Mouse (Mus musculus): ENCODE results near the gene Tkt. TPM values are rescaled to one million over a fixed set of nuclear protein-coding genes. Genes with fewer than 3 reads are reported as not detected.
"Not testable (repeated sequence)": the region's sequence is repeated elsewhere in the genome, so short reads cannot be mapped to it uniquely, and the experiment has no call there.

The Tkt gene
- polyA plus RNA-seq, 2 experiments from 2014 or later, result 231 to 349 TPM

DNA sequence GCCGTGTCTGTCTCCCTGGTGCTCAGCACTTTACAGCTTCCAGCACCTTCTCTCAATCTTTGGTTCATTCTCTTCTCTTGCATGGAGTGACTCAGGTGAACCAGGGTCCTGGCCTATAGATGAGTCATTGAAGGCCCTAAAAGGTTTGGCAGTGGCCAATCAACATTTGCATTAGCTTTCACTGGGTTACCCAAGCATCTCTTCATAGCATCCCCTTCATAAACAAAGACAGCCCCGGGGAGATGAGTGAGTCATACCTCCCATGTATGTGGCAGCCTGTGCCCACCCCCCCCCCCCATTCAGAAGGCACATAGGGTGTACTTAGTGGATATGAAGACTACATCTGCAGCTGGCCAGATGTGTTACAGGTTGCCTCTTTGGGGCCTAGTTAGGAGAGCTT is 8.5 kb downstream of the Tkt start:
- no peak for ATAC-seq

DNA sequence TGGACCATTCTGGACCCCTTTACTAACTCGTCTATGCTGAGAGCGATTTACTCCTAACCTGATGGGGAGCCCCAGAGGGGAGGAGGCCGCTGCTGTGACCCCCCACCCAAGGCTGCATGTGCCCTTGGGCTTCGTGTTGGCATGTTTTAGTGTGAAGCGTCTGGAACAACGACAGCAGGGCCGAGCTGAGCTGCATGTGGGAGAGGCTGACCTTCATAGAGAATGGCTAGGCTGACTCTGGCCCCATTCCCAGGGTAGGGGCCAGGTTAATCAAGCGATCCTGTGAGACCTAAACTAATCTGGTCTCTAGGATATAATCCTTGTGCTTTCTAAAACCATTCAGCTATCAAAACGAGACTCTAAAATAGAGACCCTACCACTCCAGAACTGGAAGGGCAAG is 9.6 kb downstream of the Tkt start:
- no peak for ATAC-seq

DNA sequence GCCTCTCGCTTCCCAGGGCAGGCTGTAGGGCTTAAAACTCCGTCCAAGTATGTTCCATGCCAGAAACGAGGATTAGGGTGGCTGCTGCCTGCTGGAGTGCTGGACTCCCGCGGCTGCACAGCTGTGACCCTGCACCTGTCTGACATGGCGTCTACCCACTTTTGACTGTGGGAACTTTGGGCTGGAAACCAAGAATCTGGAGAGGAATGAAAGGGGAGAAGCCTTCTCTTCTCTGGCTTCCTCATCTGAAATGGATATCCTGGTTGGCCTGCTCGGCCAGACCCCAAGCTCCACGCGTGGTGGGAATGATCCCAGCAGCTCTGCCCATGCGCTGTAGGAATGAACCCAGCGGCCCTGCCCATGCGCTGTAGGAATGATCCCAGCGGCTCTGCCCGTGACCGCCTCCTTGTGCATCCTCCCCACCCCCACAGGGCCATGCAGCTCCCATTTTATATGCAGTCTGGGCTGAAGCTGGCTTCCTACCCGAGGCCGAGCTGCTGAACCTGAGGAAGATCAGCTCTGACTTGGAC is 11.2 kb downstream of the Tkt start:
- no peak for ATAC-seq

DNA sequence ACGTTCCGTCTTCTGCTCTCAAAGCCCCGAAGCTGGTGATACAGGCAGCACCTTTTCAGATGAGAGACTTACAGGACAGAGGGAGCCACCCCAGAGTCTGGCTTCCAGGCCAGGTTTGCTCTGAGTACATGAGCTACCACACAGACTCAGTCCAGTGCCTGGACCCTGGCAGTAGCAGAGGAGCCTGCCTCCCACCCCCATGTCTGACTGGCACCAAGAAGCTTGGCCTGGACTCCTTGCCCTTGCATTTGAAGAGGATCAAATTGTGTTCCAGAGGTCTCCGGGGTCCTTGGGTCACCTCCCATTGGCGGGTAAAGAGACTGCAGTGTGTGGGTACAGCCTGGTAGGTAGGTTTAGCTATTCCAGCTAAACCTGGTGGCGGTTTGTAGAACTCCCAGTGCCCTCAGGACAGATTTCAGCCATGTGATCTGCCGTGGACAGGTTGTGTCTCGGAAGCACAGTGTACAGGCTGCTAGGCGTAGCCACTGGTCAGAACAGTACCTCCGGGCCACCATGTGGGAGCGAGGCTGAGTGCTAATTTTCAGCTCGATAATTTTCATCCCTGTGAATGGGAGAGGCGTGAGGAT is 12.7 kb downstream of the Tkt start:
- ATAC-seq, result no peak

DNA sequence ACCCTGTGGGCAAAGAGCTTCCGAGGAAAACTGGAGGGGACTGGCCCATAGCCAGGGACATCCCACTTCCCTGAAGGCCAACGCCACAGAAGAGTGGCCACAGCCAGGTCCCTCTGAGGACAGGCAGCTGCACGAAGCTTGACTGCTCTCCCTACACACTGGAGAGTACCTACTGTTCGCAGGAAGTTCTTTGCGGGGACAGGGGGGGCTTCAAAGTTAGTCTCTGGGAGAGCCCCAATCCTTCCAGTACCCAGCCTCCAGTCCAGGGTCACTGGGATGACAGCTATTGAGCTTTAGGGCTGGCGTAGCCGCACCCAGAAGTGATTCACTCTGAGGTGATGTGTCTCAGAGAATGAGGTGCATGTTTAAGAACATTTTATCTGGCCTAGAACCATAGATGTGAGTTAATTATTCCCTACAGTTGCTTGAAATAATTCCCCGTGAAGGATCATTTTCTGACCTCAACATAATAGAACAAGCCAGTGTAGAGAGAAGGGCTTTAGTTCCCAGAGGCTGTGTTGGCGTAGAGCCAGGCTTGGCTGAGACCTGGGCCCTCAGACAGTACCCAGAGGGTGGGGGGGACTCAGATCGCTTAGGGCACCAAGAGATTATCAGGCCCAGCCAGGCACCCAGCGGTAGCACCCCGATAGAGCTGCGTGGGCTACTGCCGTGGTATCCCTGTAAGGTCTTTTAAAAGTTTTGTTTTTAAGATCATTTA is 13.5 kb downstream of the Tkt start:
- no peak for ATAC-seq

DNA sequence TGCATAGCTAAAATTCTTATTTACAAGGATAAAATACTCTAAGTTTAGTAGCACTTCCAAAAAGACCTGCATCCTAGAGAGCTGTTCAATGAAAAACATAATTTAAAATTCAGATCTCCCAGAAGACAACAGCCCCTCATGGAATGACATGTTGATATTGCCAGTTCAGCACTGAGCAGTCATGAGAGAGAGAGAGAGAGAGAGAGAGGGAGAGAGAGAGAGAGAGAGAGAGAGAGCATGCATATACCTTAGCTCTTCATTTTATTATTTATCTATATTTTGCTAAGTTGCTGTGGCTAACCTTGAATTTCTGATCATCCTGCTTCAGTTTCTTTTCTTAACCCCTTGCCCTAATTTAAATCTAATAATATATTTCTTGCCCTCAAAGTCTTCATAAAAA is 14.2 kb downstream of the Tkt start:
- ATAC-seq, result no peak

DNA sequence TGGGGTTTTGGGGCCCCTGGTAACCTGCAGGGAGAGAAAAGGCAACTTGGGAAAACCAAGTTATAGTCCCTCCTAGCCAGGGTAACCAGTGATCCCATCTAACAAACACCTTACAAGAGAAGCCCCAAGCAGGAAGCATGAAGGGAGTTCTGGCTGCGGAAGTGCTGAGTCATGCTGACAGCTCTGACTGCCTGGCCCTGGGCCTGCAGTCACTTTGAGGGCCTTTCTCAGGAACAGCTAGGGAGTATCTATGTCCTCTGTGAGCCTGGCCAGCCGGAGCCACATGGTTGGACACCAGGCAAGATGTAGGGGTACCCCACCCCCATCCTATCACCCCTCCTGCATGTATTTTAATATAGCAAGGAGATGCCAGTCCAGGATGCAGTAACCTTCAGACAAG is 16.3 kb downstream of the Tkt start:
- ATAC-seq, result no peak

DNA sequence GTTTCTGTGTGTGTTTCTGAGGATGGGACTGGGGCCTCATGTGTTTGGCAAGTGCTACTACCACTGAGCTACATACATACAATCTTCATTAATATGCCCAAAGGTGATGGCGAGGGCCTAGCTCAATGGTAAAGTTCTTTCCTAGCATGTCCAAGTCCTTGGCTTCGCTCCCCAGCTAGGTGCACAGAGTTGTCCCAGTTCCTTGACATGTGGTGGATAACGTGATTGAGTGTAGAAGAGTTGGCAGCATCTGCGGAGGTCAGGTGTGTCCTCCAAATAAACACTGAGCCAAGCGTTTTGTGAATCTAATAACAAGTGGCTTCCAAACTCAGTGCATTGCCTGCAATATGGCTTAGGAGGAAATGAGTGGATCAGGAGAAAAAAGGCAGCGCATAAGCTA is 18.2 kb downstream of the Tkt start:
- no peak for ATAC-seq

DNA sequence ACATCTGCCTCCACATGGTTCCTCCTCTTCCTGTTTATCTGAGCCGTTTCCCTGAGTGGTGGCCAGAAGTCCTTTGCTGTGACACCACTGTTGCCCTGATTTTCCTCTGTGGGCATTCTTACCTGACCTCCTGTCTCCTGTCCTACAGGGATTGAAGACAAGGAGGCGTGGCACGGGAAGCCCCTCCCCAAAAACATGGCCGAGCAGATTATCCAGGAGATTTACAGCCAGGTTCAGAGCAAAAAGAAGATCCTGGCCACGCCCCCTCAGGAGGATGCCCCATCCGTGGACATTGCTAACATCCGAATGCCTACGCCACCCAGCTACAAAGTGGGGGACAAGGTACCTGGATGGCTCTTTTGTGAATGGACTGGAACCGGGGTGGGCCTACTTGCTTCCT is 19.9 kb downstream of the Tkt start:
- no peak for ATAC-seq

DNA sequence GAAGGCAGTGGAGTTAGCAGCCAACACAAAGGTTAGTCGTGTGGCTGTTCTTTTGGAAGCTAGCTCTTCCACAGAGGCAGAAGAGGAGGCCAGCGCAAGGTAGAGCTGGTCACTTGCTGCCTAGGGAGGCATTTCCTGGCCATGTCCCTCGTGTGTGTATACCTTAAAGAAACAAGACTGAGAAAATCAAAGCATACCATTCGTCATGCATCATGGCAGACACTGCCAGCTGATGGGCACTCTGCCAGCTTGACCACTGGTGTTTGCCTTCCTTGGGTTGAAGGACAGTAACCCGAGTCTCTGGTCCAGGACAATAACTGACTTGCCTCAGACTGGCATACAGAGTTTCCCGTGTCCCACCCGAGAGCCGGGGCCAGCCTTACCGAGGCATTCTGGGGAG is 22.1 kb downstream of the Tkt start:
- ATAC-seq, result no peak

DNA sequence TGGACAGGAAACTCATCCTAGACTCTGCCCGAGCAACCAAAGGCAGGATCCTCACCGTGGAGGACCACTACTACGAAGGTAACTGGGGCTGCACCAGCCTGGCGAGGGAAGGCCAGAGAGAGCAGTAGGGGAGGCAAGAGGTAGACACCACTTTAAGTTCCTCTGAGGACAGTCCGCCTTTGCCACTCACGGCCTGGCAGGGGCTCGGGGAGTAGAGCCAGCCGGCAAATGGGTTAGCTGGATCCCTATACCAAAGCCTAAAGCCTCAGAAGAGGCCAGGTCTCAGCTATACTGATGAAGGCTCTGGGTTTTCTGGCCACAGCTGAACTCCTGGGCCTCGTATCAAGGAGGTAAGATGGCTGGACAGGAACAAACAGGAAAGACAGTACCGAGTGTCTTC is 24.1 kb downstream of the Tkt start:
- no peak for ATAC-seq

DNA sequence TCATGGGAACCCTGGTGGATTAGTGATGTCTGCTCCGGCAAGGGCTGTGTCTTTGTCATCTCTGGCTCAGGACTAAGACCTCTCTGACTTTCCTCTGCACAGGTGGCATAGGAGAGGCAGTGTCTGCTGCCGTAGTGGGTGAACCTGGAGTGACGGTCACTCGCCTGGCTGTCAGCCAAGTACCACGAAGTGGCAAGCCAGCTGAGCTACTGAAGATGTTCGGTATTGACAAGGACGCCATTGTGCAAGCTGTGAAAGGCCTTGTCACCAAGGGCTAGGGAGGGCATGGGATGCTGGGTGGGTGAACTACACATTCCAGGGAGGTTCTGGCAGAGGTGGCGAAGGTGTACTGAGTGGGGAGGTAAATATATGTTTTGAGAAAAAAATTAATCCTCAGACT is 25.1 kb downstream of the Tkt start:
- no peak for ATAC-seq

DNA sequence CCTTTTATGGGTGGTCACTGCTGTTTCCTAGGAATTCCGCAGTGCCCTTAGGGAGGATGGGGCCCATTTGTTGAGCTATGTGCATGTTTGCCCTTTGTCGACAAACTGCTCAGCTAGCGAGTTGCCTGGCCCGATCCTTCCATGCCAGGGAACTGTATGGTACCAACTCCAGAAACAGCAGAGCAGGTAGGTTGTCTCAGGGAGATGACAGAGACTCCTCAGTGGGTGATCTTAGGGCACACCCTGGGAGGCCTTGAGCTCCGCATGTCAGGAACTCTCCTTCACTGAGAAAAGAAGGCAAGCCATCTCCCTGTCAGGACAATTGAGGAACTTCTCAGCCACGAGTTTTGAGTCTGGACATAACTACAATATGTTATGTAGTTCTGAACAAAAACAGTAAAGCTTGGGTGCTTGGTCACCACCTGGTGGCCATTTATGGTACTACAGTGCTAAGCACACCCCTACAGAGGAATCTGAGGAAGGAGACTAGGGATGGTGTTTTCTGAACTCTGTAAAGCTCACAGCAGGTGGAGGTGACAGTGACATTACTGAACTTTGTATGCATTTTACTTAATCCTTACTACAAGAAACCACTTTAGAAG is 25.9 kb downstream of the Tkt start:
- peak; percentile 84 for ATAC-seq

DNA sequence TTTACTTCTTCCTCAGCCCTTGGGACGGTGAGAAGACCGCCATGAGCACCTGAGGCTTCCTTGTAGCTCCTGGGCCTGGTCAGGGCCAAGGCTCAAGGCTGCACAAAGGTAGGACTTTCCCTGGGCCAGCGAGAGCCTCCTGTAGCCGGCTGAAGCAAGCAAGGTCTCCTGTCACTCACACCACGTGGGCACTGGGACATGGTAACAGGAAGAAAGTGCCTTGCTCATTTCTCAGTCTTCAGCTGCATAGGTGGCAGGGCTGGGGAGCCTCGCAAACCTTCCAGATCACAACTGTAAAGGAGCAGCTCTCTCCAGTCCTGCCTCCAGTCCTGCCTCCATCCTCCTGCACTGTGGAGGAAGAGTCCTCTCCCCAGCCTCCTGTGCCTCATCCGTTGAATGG is 27.6 kb downstream of the Tkt start:
- ATAC-seq, result no peak

DNA sequence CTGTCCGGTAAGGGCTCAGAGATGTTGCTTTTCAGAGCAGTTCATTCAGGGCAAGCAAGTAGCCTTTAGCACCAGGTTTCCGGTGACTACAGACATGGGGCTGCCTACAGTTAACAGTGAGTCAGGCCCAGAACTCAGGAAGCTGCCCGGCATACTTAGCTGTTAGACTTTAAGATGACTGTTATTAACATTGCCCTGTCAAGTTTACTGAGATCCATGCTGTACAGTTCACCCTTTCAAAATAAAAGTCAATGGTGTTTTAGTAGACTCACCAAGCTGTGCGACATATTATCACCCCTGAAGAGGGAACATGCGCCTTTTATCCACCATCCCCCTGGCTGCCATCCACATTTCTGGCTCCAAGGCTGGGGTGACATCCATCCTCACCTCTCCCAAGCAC is 28.1 kb downstream of the Tkt start:
- ATAC-seq, result no peak

DNA sequence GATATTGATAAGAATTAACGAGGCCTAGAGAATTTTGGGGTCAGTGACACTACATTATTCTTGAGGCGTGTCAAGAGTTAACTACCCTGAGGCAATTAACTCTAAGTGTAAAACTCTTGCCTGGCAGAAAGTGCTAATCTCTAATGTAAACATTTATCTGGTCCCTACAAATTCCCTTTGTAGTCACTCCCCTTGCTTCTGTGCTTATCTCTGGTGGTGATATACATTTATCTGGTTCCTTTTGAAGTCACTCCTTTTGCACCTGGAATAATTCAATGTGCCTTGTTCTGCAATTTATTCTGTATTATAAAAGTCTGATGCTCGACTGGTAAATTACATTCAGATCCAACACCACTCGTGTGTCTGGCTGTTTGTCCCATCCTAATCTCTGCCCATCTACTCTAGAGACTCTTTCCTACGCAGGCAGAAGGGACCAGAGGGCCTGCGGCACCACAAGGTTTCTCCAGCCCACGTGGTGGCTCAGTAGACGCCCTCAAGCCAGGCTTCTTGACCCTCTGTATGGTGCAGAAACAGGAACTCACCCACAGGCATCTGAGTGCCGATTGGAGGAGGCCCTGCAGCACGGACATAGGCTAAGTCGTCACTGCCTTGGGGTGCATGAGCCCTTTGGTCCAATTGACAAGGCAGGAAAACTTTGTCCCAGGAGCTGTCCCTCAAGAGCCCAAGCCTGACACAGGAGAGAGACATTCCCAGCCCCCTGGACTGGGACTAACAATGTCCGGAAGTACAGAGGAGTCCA is 29.3 kb downstream of the Tkt start:
- not testable (repeated sequence) for ATAC-seq

DNA sequence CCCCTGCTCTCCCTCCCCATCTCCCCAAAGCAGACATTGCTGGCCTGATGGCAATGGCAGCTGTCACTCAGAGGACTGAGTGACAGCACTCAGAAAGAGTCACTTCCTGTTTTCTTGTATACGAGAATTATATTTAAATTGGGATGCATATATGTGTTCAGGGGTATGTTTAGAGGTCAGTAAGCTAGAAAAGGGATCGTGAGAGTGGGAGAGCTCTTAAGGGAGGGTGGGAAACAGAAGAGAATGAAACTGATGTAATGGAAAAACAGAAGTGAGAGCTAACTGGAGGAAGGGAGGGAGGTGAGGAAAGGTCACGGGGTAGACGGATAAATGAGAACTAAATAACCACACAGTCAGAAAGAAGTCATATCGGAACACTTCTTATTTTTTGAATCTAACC is 31.0 kb downstream of the Tkt start:
- ATAC-seq, result peak; percentile 71

DNA sequence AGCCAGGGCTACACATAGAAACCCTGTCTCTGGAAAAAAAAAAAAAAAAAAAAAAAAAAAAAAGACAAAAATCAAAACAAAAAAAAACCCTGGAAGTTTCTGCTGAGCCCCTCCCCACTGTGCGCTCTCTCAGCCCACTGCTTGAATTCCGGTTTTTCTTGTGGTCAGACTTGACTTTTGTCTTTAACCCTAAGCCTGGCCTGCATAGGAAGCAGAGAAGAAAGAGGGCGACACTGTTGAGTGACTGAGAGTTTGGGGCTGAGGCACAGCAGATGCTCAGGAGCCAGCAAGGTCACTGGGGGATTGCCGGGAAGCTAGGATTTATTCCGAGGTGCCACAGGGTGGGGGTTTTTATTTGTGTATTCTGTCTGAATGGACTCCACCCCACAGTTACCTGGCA is 31.7 kb downstream of the Tkt start:
- no peak for ATAC-seq

DNA sequence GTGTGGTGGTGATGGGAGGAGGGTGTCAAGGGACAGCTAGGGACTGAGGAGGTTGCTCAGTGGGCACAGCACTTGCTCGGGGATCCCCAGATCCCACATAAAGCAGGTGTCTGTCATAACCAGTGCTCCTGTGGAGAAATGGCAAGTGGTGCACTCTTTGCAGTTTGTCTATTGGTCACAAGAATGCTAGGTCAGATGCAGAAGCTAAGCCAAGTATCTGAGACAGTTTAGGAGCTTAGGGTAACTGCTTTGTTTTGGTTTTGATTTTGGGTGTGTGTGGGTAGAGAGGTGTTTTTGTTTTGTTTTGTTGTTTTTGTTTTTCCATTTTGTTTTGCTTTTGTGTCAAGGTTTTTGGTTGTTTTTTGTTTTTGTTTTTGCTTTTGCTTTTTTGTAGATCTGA is 33.1 kb downstream of the Tkt start:
- ATAC-seq, result peak; percentile 30

DNA sequence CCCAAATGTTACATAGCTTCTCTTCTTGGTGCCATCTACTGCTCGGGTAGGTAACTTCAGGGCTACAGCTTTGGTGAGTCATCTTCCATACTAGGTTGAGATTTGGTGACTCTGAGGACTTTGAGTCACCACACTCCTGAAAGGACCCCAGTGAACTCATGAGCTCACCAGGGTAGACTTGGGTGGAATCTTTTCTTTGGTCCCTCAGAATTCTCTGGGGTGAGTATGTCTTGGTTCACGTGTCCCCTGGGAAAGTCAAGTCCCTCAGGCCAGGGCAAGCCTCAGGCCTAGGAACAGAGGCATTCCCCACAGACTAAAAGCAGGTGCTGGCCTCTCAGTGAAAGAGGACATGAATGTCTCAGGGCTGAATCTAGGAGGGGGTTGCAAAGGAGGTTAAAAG is 35.9 kb downstream of the Tkt start:
- ATAC-seq, result peak; percentile 16

DNA sequence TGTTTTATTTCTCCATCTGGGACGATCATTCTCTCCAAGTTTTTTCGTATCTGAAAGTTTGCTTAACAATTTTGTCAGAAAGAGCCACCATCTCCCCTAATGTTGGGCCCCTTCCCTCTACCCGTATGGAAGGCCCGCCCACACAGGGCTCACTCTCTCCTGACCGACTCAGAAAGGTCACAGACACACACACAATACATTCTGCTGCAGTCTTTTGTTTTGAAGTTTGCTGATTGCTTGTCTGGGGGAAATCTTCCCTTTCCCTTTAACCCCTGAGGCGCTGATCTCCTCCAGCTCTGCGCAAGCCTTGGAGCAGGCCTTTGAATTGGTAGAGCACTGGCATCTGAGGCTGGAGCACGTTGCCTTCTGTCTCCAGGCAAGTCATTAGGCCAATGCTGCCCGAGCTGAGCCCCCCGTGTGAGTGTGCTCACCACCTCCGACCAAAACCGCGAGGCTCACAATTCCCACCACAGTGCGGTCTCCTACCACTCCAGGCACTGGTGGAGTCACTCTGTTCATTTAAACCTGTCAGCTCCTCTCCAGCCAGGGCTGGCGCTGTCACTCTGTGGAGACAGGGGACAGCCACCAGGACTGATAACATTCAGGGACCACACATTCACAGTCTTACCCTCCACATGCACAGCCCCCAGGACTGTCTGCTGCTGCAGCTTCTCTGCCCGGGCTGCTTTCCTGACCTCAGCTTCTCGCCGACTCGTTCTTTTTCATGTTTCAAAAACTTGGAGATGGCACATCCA is 36.5 kb downstream of the Tkt start:
- ATAC-seq, result peak; percentile 63

DNA sequence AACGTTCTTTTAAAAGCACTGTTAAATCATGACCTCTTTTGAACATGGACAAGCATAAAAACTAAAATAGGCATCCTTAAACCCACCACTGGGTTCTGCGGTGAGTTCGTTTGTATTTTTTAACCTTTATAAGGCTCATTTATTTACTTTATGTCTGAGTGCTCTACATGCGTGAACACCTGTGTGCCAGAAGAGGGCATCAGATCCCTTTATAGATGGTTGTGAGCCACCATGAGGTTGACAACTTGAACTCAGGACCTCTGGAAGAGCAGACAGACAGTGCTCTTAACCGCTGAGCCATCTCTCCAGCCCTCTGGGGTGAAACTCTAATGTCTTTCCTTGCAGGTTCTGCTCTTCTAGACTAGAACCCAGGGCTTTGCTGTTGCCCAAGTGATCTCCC is 37.2 kb downstream of the Tkt start:
- ATAC-seq, result no peak

Measured in CD4-positive, CD25-positive, alpha-beta regulatory T cell, adult 4 months (primary cell).